Mouse (Mus musculus): ENCODE data around the gene Tnk2.

Gene Tnk2

DNA sequence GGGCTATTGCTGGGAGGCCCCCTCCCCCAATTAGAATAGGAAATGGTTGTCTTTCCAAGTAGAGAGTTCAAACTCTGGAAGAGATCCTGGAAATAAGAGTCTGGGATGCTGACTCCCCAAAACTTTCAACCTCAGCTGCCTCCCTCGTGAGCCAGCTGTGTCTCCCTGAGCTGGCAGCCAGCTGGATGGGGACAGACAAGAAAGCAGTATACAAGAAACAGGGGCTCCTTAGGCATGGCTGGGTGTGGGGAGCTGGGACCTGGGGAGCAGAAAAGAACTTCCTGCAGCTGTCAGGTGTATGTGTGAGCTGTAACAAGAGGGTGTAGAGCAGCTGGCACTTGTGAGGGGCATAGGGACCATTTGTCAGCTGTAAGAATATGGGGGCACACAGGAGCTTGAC, 16.4 kb downstream of the Tnk2 start:
- DNase-seq (ENCODE audit: low read depth, low spot score) = no peak

DNA sequence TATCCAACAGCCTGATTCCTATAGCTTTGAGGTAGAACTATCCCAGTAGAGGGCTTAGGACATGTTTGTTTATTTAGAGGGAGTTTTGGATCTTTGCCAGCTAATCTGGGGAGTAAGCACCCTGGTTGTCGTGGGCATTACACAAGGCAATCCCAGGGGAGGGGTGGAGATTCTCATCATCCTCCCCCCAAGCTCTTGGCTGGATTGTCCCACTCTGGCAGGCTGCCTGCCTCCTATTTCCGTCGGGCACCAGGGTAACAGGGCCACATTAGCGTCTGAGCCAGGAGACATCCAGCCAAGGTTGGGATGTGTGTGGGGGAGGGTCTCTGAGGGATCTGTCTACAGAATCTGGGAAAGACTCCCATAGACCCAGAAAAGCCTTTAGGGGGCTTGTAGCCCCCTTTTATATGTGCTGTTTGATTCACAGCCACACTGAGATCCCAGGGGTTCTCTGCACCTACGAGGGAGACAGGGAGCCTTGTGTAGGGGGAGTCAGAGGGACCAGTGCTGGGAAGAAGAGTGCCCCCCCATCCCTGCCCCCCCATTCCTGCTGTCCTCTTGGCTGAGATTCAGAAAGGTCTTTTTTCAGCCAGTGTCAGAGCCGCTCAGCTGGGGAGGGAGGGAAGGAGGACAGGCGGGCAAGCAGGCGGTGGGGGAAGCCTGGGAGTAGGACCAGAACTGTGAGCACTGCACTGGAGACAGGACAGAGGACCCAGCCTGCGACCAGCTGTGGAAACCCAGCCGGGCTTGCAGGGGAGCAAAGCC, 17.1 kb downstream of the Tnk2 start:
- DNase-seq (ENCODE audit: low read depth, low spot score) = no peak

DNA sequence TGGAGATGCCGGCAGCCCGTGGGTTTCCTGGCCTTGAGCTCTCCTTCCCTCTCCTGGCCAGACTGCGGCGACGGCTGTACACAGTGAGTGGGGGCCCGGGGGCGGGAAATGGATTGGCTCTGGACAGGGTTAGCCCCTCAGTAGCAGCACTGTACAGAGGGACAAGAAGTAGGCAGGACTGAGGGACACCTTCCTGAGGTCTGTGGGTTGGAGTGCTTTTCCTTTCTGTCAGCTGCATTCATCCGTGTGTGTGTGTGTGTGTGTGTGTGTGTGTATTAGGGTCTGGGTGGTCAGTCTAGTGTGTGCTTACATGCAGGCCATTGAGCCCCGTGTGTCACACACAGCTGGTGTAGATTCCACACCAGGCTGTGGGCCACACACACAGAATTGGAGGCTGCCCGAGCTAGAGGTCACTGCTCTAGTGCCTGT, 17.8 kb downstream of the Tnk2 start:
- DNase-seq (ENCODE audit: low read depth, low spot score) = no peak

DNA sequence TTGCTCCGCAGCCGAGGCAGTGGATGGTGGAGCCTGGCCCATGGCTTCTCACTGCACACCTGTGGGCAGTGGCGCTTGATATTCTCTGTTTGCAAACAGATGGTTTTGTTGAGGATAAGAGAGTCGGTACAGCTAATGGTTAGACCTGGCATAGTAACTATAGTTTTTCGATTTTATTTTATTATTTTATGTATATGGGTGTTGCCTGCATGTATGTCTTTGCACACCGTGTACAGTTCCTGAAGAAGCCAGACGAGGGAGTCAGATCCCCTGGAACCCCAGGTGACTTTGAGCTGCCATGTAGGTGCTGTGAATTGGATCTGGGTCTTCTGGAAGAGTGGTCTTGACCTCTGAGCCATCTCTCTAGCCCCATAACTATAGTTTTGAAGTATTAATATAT, 18.7 kb downstream of the Tnk2 start:
- no peak for DNase-seq (ENCODE audit: low read depth, low spot score)

DNA sequence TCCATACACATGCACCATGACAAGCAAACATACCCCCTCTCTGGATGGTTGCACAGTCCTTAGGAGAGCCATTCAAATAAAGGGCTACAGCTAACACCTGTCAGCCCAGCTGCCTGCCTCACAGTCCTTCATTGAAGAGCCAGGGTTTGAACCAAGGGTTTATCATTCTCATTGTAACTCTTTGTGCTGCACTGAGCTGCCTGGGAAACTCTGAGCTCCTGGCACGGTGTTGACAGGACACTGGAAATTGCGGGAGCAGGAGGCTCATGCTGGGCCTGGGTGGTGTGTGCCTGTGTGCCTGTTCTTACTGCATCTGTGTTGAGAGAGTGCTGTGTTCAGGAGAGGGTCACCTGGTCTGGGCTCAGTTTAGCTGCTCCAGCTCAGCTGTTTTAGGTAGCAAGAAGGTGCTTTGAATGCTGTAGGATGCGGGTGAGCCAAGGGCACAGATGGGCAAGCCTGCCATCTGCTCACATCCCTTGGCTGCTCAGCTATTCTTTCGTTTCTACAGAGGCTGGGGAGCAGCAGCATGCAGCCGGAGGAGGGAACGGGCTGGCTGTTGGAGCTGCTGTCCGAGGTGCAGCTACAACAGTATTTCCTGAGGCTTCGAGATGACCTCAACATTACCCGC, 19.7 kb downstream of the Tnk2 start:
- no peak for DNase-seq (ENCODE audit: low read depth, low spot score)

DNA sequence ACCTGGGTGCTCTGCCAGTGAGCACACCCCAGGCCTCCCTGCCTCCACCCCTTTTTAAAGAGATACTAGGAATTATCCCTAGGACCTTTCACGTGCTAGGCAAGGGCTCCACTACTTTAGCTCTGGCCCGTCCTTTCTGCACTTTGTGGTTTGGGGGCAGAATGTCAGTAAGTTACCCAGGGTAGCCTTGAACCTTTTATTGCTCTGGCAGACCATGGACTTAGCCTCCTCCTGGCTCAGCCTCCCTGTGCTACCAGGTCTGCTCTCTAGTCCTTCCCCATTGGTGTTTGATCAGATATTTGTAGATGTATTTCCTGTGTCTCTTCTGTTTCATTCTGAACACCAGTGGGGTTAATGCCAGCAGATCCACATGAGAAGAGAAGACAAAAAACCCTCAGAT, 20.5 kb downstream of the Tnk2 start:
- no peak for DNase-seq (ENCODE audit: low read depth, low spot score)

DNA sequence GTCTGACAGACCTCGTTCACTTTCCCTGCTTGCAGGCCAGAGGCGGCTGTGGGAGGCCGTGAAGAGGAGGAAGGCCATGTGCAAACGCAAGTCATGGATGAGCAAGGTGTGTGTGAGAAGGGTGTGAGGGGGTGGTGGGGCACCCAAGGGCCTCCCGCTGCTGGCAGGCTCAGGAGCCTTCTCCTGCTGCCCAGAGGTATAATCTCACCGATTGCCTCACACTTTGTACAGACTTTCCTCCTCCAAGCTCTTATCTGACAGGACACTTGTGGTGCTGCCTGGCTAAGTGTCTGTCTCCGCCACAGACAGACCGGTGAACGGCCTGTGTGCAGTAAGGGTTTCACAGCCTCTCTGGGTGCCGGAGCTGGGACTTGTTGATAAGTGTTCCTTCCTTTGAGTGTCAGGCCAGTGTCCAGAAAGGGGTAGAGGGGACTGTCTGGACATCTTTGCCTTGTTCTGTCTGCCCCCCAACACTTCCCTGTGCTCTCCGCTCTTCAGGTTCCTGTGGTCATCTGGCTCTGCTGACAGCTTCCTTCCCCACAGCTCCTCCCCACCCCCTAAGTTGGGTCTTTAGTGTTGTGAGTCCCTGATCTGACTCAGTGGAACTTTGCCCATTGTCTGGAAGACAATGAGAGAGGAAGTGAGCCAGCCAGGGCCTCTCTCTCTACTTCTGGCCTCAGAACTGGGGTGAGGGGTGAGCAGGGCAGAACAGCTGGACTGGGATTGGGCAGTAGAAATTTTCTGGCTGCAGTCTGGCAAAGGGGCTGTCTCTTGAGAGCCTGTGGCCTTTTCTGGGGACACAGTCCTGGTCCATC, 22.4 kb downstream of the Tnk2 start:
- DNase-seq (ENCODE audit: low read depth, low spot score) = peak; percentile 93

DNA sequence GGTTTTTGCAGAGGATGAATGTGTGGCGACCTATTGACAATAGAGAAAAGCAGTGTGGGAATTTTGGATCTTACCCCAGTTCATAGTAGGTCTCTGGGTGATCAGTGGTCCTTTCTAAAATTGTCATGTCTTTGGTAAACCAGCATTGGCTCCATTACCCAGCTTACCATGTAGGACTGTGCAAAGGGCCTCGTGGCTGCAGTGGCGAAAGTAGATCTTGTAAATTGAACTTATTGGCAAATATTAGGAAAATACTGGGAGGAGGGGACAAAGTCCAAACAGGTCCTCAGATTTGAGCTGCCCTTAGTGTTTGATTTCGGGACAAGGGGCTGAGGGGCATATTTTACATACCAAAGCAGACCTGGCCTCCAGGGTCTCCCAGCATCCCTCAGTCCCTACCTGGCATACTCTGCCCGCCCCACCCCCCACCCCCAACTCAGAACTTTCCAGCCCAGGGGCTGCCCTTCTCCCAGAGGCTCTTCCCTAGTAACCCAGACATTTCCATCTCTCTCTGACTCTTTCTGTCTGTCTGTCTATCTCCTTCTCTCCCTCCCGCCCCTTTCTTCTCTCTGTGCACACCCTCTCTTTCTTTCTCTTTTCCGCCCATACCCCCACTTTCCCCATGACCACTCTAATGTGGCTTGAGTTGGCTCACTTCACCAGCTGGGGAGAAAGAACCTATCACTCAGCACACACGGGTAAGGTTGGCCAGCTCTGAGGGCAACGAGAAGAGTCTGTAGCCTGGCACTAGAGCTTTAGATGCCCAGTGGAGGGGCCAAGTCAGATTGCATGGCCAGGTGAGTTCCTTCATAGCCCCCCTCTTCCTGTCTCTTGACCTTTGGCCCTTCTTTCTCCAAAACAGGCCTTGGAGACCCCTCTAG, 23.2 kb downstream of the Tnk2 start:
- DNase-seq (ENCODE audit: low read depth, low spot score) = no peak

DNA sequence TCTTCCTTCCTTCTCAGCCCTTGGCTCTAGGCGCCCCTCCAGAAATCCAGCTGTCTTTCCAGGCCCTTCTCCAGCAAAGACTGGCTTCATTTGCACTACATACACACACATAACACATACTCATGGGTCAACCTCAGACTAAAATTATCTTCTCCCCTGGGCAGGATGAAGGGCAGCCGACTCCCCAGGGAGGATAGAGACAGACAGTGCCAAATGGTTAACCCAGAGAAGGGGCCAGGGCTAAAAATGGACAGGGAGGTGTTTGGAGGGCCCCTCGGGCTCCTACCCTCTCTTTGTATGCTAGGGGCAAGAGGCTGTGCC, 23.8 kb downstream of the Tnk2 start:
- no peak for DNase-seq (ENCODE audit: low read depth, low spot score)

DNA sequence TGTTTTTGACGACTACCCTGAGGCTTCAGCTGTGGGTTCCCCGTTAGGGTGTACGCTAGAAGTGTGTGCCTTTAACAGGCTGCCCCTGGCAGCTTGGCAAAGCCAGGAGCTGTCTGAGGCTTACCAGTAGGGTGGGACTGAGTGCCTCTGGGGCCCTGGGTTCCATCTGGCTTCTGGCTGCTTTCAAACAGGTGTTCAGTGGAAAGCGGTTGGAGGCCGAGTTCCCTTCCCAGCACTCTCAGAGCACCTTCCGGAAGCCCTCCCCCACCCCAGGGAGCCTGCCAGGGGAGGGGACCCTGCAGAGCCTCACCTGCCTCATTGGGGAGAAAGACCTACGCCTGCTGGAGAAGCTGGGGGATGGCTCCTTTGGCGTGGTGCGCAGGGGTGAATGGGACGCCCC, 24.4 kb downstream of the Tnk2 start:
- DNase-seq (ENCODE audit: low read depth, low spot score) = no peak

DNA sequence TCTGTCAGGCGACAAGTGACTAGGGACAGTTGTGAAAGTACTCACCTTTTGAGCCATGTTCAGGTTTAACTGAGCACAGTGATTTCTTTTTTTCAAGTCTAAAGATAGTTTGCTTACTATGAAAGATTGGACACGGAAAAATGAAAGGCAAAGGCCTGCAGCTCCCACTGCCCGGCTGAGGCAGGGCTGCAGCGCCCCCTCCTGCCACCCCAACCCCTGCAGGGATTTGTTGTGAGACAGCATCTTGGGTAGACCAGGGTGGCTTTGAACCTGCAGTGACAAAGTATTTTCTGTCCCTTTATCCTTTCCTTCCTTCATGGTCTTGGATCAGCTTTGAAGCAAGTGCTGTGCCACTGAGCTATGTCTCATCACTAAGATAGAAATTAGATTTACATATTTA, 24.8 kb downstream of the Tnk2 start:
- DNase-seq (ENCODE audit: low read depth, low spot score) = no peak

DNA sequence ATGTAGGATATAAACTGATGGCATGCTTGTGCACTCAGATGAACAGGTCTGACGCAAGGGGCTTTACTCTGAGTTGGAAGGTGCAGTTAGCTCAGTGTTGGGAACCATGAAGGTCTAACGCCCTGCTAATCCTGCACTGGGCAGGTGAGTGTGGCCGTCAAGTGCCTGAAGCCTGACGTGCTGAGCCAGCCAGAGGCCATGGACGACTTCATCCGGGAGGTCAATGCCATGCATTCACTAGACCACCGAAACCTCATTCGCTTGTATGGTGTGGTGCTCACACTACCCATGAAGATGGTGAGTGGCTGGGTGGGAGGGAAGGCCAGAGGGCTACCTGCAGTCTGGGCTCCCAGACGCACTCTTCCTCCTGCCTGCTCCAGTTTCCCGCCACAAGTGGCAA, 25.6 kb downstream of the Tnk2 start:
- DNase-seq (ENCODE audit: low read depth, low spot score) = no peak

DNA sequence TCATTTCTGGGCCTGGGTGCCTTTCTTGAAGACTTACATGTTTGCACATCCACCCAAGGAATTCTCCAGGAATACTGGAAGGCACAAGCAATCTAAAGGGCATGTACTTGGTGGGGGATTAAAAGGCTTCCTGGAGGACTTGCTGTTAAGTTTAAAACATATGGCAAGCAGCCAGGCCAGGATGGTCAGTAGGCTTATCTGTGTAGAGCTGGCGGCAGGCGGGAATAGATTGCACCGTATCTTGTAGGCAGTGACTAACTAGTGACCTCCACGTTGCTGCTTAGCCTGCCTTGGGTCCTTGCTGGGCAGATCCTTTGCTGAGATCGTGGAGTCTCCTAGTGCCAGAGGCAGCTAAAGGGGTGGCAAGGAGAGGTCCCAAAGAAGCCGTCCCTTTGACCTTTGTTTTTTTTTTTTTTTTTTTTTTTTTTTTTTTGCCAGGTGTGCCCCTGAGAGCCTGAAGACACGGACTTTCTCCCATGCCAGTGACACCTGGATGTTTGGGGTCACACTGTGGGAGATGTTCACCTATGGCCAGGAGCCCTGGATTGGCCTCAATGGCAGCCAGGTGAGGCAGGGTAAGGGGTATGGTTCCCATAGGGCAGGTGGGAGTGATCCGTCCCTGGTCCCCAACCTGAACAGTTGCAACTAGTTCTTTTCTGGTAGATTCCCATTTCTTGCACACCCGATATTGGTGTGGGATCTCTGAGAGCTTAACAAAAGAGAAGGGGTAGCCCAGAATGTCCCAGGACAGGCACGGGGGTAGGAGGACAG, 26.9 kb downstream of the Tnk2 start:
- DNase-seq (ENCODE audit: low read depth, low spot score) = no peak

DNA sequence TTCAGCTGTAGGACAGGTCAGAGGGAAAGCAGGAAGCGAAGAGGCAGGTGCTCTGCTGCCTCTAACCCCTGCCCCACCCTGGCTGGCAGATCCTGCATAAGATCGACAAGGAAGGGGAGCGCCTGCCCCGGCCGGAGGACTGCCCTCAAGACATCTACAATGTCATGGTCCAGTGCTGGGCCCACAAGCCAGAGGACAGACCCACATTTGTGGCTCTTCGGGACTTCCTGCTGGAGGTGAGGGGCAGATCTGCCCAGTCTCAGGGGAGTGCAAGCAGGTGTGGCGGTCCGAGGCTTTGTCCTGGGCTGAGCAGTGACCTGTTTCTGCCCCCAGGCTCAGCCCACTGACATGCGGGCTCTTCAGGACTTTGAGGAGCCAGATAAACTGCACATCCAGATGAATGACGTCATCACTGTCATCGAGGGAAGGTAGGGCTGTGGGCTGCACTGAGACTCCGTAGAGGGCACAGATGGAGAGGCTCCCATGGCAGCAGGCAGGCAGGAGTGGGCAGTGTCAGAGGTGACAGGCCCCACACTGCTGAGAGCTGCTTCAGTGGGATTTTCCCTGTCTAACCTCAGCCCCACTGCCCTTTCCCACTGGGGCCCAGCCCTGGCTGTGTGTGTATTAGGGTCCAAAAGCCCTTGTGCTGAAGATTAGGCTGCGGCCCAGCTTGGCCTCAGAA, 27.7 kb downstream of the Tnk2 start:
- no peak for DNase-seq (ENCODE audit: low read depth, low spot score)

DNA sequence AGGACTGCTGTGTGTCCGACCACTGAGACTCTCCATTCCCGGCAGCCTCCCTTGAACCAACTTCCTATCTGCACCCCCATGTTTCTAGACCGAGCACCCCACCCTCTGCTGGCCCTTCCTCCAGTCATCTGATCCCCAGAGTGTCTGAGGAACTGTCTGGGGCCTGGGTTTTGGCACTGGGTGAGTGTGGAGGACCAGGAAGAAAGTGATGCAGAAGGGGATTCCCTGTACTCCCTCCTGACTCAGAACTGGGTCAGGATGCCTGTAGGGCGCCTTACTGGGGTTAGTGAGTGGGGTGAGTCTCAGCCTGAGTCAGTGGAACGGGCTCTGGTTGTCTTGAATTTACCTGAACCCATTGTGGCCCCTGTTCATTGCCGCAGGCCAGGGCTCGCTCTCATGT, 28.6 kb downstream of the Tnk2 start:
- DNase-seq (ENCODE audit: low read depth, low spot score) = no peak

DNA sequence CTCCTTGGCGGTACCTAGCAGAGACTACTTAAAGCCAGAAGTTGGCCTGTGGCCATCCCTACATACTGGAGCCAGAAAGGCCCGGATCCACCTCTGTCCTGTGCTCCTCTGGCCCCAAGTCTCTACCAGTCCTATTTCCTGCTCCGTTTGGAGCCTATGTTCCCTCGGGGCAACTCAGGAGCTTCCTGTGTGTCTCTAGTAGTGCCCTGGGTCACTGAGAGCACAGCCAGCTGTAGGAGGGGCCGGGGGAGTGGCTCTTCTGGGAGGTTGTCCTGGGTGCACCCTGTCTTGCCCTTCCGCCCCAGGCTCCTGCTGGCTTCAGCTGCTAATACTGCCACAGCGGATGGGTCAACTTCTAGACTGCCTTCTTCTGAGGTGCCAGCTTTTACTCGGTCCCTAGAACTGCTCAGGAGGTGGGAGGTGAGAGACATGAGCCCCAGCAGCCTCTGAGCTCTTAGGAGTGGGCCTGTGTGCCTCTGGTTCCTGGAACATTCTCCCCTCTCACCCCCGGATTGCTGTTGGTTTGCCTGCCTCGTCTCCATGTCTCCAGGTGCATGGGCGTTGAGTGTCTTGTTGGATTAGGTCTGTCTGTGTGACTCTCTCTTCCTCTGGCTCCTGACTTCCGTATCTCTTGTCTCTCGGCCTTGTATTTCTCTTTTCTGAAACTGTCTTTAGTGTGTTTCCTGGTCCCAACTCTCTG, 29.3 kb downstream of the Tnk2 start:
- peak; percentile 41 for DNase-seq (ENCODE audit: low read depth, low spot score)

DNA sequence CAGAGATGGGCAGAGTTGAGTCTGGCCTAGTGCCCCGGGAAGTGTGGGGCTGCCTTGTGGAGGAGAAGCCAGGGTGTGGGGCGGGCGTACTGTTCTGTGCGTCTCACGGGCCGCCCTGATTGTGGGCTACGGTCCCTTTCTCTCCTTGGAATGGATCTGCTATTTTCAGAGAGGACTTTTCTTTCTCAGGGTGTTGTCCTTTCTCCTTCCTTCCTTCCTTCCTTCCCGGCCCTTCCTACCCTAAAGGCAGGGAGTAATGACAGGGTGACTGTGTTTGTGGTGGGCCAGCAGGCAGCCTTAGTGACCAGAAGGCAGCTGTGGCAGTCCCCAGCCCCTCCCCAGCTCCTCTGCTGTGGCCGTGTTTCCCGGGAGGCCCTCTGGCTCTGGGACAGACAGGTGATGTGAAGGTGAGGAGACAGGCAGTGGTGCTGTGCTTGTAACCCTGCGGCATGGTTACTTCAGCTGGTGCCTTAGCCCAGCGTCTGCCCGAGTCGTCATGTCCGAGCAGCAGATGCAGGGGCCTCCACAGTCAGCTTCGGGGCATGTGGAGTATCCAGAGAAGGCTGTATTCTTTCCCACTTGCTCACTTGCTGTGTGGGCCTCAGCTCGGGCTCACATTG, 30.6 kb downstream of the Tnk2 start:
- no peak for DNase-seq (ENCODE audit: low read depth, low spot score)

DNA sequence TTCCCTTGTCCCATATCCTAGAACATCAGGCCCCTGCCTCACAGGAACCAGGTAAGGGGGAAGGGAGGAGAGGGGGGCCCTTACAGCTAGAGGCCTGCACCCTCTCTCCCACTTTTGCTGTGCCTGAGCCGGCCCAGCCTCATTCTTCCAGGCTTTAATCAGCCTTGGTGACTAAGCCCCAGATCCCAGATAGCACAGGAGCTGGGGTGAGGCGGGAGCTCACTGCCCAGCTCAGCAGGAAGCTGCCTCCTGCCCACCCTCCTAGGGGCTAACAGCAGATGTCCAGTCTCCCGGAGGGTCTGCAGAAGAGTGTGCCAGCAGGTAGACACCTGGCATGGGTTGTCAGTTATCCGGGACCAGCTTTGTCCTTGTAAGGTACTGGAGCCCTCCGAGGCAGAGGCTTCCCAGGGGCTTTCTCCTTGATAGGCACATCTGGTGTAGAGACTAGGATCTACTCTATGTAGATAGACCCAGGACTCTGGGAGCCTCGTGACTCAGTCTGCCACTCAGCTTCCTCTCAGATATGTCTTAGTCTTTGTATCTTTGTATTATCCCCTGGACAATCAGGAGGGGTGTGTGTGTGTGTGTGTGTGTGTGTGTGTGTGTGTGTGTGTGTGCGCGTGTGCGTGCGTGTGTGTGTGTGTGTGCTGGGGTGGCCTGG, 33.5 kb downstream of the Tnk2 start:
- no peak for DNase-seq (ENCODE audit: low read depth, low spot score)

DNA sequence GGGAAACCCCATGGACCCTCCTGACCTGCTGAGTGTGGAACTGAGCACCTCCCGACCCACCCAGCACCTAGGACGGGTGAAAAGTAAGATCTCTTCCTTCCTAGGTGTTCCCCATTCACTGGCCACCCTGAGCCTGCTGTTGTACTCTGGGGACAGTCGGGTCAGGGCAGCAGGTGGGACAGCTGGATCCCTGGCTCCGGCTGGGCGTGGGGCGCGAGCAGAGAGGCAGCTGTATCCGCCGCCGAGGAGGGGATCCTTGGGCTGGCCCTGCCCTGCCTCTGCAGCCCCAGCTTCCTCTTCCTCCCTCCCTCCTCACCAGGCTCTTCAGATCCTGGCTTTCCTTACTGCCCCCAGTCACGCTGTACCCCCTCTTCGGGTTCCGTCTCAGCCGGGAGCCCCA, 34.2 kb downstream of the Tnk2 start:
- no peak for DNase-seq (ENCODE audit: low read depth, low spot score)

All from R1 (cell line).